Mouse (Mus musculus) ES-Bruce4 (cell line): ENCODE data around the gene Tenm4.

Source experiments
- CTCF ChIP-seq: IDR thresholded peaks from one replicate; pipeline ENCODE4 v1.8.1; 2011; ENCODE audit warnings: low read depth, low read length
- EP300 ChIP-seq: IDR thresholded peaks from 2 replicates; pipeline ENCODE4 v1.6.1; 2011; ENCODE audit warnings: low read depth, low read length; ENCODE audit not compliant: insufficient read depth
- POLR2A ChIP-seq: IDR thresholded peaks from one replicate; pipeline ENCODE4 v1.8.1; 2011; ENCODE audit warnings: low read length; ENCODE audit not compliant: insufficient read depth

- TF ChIP-seq CTCF (no peak), POLR2A (no peak), EP300 (no peak)
These were observed 286.8 kb downstream of the Tenm4 start for GRCm38 (mm10) chr7:96457891-96458290.
